Mouse (Mus musculus) fat pad, adult 2 months (tissue): Measurements from ENCODE around the gene Arhgap29.

Experiments
- DNase-seq: peaks from one replicate; pipeline ENCODE4 v3.0.0-alpha.2; 2011; ENCODE audit warnings: low read depth, low spot score; ENCODE audit errors: extremely low read depth

The Arhgap29 gene

GRCm38 (mm10) chr3:121952041-121952591 lies at the start of gene Arhgap29:
Arhgap29 (plus strand) TSS chr3:121952541.
- no peak for DNase-seq

GRCm38 (mm10) chr3:121902729-121903128 lies 49.6 kb upstream of the Arhgap29 start:
- DNase-seq: no peak

- no peak for DNase-seq
These were observed 49.1 kb upstream of the Arhgap29 start for GRCm38 (mm10) chr3:121903286-121903685.

- no peak for DNase-seq
These were observed 48.6 kb upstream of the Arhgap29 start for GRCm38 (mm10) chr3:121903695-121904094.

- DNase-seq: no peak
These were observed 47.9 kb upstream of the Arhgap29 start for GRCm38 (mm10) chr3:121904476-121904875.

GRCm38 (mm10) chr3:121906623-121907022 lies 45.7 kb upstream of the Arhgap29 start:
- no peak for DNase-seq

GRCm38 (mm10) chr3:121909155-121909554 lies 43.2 kb upstream of the Arhgap29 start:
- DNase-seq: no peak

GRCm38 (mm10) chr3:121913476-121913875 lies 38.9 kb upstream of the Arhgap29 start:
- no peak for DNase-seq

GRCm38 (mm10) chr3:121914459-121915185 lies 37.7 kb upstream of the Arhgap29 start:
- DNase-seq: peak; percentile 46

GRCm38 (mm10) chr3:121915191-121915590 lies 37.1 kb upstream of the Arhgap29 start:
- DNase-seq: peak; percentile 55

- DNase-seq: no peak
These were observed 35.4 kb upstream of the Arhgap29 start for GRCm38 (mm10) chr3:121916802-121917532.

GRCm38 (mm10) chr3:121917658-121918057 lies 34.7 kb upstream of the Arhgap29 start:
- no peak for DNase-seq

GRCm38 (mm10) chr3:121919961-121920360 lies 32.4 kb upstream of the Arhgap29 start:
- DNase-seq: no peak

- DNase-seq: no peak
These were observed 31.6 kb upstream of the Arhgap29 start for GRCm38 (mm10) chr3:121920769-121921168.

GRCm38 (mm10) chr3:121924768-121925486 lies 27.4 kb upstream of the Arhgap29 start:
- DNase-seq: no peak

- DNase-seq: no peak
These were observed 24.7 kb upstream of the Arhgap29 start for GRCm38 (mm10) chr3:121927601-121928000.

- no peak for DNase-seq
These were observed 19.5 kb upstream of the Arhgap29 start for GRCm38 (mm10) chr3:121932815-121933214.

- DNase-seq: no peak
These were observed 16.1 kb upstream of the Arhgap29 start for GRCm38 (mm10) chr3:121936241-121936640.

GRCm38 (mm10) chr3:121937036-121937435 lies 15.3 kb upstream of the Arhgap29 start:
- DNase-seq: peak; percentile 73

GRCm38 (mm10) chr3:121939658-121940057 lies 12.7 kb upstream of the Arhgap29 start:
- DNase-seq: no peak
